Comparison of ENCODE assay signal across 35 mouse cellular contexts in the genomic region with DNA sequence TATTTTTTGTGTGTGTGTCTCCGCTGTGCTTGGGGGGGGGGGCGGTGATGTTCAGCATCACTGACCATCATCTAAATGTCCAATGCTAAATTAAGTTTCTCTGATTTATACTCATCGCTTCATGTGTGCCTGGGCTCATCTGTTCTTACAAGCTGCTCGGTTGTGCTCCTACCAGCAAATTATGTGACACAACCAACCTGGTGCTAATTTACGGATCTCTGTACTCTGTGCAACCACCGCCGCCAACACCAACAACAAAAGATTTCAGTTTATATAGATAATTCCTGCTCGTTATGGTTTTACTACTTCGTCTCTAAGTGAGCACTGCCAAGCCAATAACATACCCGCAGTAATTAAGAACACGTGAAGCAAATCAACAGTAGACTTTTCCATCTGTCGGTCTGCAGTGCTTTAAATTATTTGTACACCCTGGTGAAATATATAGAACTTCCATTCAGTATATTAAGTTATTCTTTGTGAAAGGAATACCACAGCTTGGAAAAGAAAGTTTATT.
DNase-seq lines count a peak whose midpoint lies in the region; ATAC-seq lines count a peak whose summit lies in the region.
"Had no signal": no experiment of that assay in that cellular context is flagged by ENCODE, and none has a peak within 500 bp of the region (broad histone marks: within the 10 kb centered on the region; RNA-seq: fewer than 3 reads in every experiment).

No protein-coding gene starts in this region.

- no peaks in the 10 kb centered on the region for H3K36me3 ChIP-seq in forebrain, embryonic 14.5 days (ENCODE audit: control insufficient read depth, insufficient read depth, low read length)
- no peaks in the 10 kb centered on the region for H3K36me3 ChIP-seq in forebrain, embryonic 15.5 days
- no peaks in the 10 kb centered on the region for H3K36me3 ChIP-seq in embryonic facial prominence, embryonic 14.5 days (ENCODE audit: control insufficient read depth, insufficient read depth, low read length)
- no peaks in the 10 kb centered on the region for H3K36me3 ChIP-seq in limb, embryonic 12.5 days
- H3K36me3 ChIP-seq in neural tube, embryonic 14.5 days (ENCODE audit: control insufficient read depth, insufficient read depth, low read length), result no peaks in the 10 kb centered on the region
- H3K36me3 ChIP-seq: embryonic facial prominence, embryonic 12.5 days; forebrain, embryonic 10.5 days; G1E; hindbrain, embryonic 13.5 days; kidney, embryonic 15.5 days; liver, embryonic 12.5 days had no signal

- H3K27ac ChIP-seq in forebrain, embryonic 14.5 days (ENCODE audit: low read depth, low read length), result no peak overlapping the region
- H3K27ac ChIP-seq in forebrain, embryonic 15.5 days (replicated peaks), result no peak overlapping the region
- H3K27ac ChIP-seq in embryonic facial prominence, embryonic 14.5 days (replicated peaks; ENCODE audit: low read depth, low read length), result no peak overlapping the region
- H3K27ac ChIP-seq in limb, embryonic 12.5 days, result no peak overlapping the region
- H3K27ac ChIP-seq in neural tube, embryonic 14.5 days (ENCODE audit: low read depth, low read length), result no peak overlapping the region
- H3K27ac ChIP-seq: embryonic facial prominence, embryonic 12.5 days; forebrain, embryonic 10.5 days; gastrocnemius, adult 2 months; hindbrain, embryonic 13.5 days; kidney, embryonic 15.5 days; layer of hippocampus, adult 2 months; liver, embryonic 12.5 days had no signal

- no peaks in the 10 kb centered on the region for H3K4me1 ChIP-seq in forebrain, embryonic 14.5 days (ENCODE audit: control insufficient read depth, insufficient read depth, low read length)
- H3K4me1 ChIP-seq in forebrain, embryonic 15.5 days, result no peaks in the 10 kb centered on the region
- H3K4me1 ChIP-seq in embryonic facial prominence, embryonic 14.5 days (ENCODE audit: control insufficient read depth, insufficient read depth, low read length), result no peaks in the 10 kb centered on the region
- H3K4me1 ChIP-seq in limb, embryonic 12.5 days (replicated peaks), result peaks cover 7% of the 10 kb centered on the region; the same call in 1 of the 2 replicates
- H3K4me1 ChIP-seq in neural tube, embryonic 14.5 days (ENCODE audit: control insufficient read depth, insufficient read depth, low read length), result no peaks in the 10 kb centered on the region
- H3K4me1 ChIP-seq: embryonic facial prominence, embryonic 12.5 days; forebrain, embryonic 10.5 days; hindbrain, embryonic 13.5 days; kidney, embryonic 15.5 days; liver, embryonic 12.5 days had no signal

- 59% methylated on average over 12 of the region's 12 CpGs for WGBS in forebrain, embryonic 14.5 days
- 57% methylated on average over 12 of the region's 12 CpGs for WGBS in forebrain, embryonic 15.5 days
- 63% methylated on average over 12 of the region's 12 CpGs for WGBS in embryonic facial prominence, embryonic 14.5 days
- 31% methylated on average over 12 of the region's 12 CpGs for WGBS in limb, embryonic 12.5 days
- WGBS in neural tube, embryonic 14.5 days, result 51% methylated on average over 12 of the region's 12 CpGs

- no peak overlapping the region for H3K9ac ChIP-seq in forebrain, embryonic 14.5 days (ENCODE audit: low read length)
- H3K9ac ChIP-seq in forebrain, embryonic 15.5 days (replicated peaks), result no peak overlapping the region
- no peak overlapping the region for H3K9ac ChIP-seq in embryonic facial prominence, embryonic 14.5 days (ENCODE audit: low read depth, low read length)
- H3K9ac ChIP-seq in limb, embryonic 12.5 days (replicated peaks), result no peak overlapping the region
- no peak overlapping the region for H3K9ac ChIP-seq in neural tube, embryonic 14.5 days (replicated peaks; ENCODE audit: low read depth, low read length)
- H3K9ac ChIP-seq: embryonic facial prominence, embryonic 12.5 days; forebrain, postnatal 0 days; hindbrain, embryonic 13.5 days; kidney, embryonic 15.5 days; liver, embryonic 12.5 days; liver, postnatal 0 days had no signal

- H3K9me3 ChIP-seq in forebrain, embryonic 14.5 days (replicated peaks; ENCODE audit: control insufficient read depth, low read length), result no peaks in the 10 kb centered on the region
- no peaks in the 10 kb centered on the region for H3K9me3 ChIP-seq in forebrain, embryonic 15.5 days
- no peaks in the 10 kb centered on the region for H3K9me3 ChIP-seq in embryonic facial prominence, embryonic 14.5 days (ENCODE audit: control insufficient read depth, low read length)
- no peaks in the 10 kb centered on the region for H3K9me3 ChIP-seq in limb, embryonic 12.5 days
- no peaks in the 10 kb centered on the region for H3K9me3 ChIP-seq in neural tube, embryonic 14.5 days (ENCODE audit: control insufficient read depth, low read length)
- H3K9me3 ChIP-seq: embryonic facial prominence, embryonic 12.5 days; forebrain, embryonic 10.5 days; hindbrain, embryonic 13.5 days; kidney, embryonic 15.5 days; liver, embryonic 12.5 days had no signal

- ATAC-seq in forebrain, embryonic 14.5 days, result peak; percentile 34; the same call in 1 of the 2 replicates
- no peak for ATAC-seq in forebrain, embryonic 15.5 days (replicated peaks)
- ATAC-seq in embryonic facial prominence, embryonic 14.5 days (ENCODE audit: low read depth), result no peak
- peak; percentile 71; the same call in 1 of the 2 replicates for ATAC-seq in limb, embryonic 12.5 days (ENCODE audit: insufficient number of reproducible peaks, insufficient read depth, low FRiP score, low TSS enrichment, low read depth)
- ATAC-seq in neural tube, embryonic 14.5 days (ENCODE audit: low read depth), result peak; percentile 68; the same call in 1 of the 2 replicates
- ATAC-seq: forebrain, postnatal 0 days; inflammation-experienced regulatory T-cells, adult 6 months; liver, embryonic 12.5 days; liver, postnatal 0 days; midbrain, embryonic 16.5 days had no signal

- no peak overlapping the region for H3K4me2 ChIP-seq in forebrain, embryonic 14.5 days (ENCODE audit: low read length)
- H3K4me2 ChIP-seq in forebrain, embryonic 15.5 days (replicated peaks), result no peak overlapping the region
- no peak overlapping the region for H3K4me2 ChIP-seq in embryonic facial prominence, embryonic 14.5 days (ENCODE audit: low read depth, low read length)
- H3K4me2 ChIP-seq in limb, embryonic 12.5 days, result no peak overlapping the region; the same call in 1 of the 2 replicates
- H3K4me2 ChIP-seq in neural tube, embryonic 14.5 days (ENCODE audit: low read depth, low read length), result no peak overlapping the region
- H3K4me2 ChIP-seq: embryonic facial prominence, embryonic 12.5 days; heart, embryonic 11.5 days; hindbrain, embryonic 13.5 days; kidney, embryonic 15.5 days; liver, embryonic 12.5 days; midbrain, embryonic 11.5 days had no signal

- DNase-seq in forebrain, embryonic 14.5 days (ENCODE audit: low spot score), result peak; percentile 33
- peak; percentile 56 for DNase-seq in embryonic facial prominence, embryonic 14.5 days (ENCODE audit: low spot score)
- DNase-seq in frontal cortex, postnatal 14 days (ENCODE audit: low spot score in 2 of 2), result no peak
- no peak for DNase-seq in kidney, postnatal 14 days
- DNase-seq: adrenal gland, postnatal 14 days; cerebellum, adult 2 months; cerebellum, postnatal 14 days; forebrain, postnatal 0 days; gastrocnemius, adult 2 months; gastrocnemius, postnatal 36 days; heart, adult 18-20 months; heart, postnatal 36 days; kidney, adult 18-20 months; kidney, postnatal 36 days; layer of hippocampus, postnatal 36 days; left cerebral cortex, postnatal 4 days; liver, postnatal 0 days; lung, postnatal 36 days; thymus, adult 2 months; thymus, postnatal 4 days had no signal

- H3K27me3 ChIP-seq in forebrain, embryonic 14.5 days (replicated peaks; ENCODE audit: control insufficient read depth, insufficient read depth, low read length), result no peaks in the 10 kb centered on the region
- H3K27me3 ChIP-seq in forebrain, embryonic 15.5 days, result no peaks in the 10 kb centered on the region
- H3K27me3 ChIP-seq in embryonic facial prominence, embryonic 14.5 days (replicated peaks; ENCODE audit: control insufficient read depth, insufficient read depth, low read length), result no peaks in the 10 kb centered on the region
- no peaks in the 10 kb centered on the region for H3K27me3 ChIP-seq in limb, embryonic 12.5 days
- H3K27me3 ChIP-seq in neural tube, embryonic 14.5 days (ENCODE audit: control insufficient read depth, insufficient read depth, low read length), result no peaks in the 10 kb centered on the region
- H3K27me3 ChIP-seq: embryonic facial prominence, embryonic 12.5 days; hindbrain, embryonic 13.5 days; kidney, embryonic 15.5 days; liver, embryonic 12.5 days had no signal

- H3K4me3 ChIP-seq in forebrain, embryonic 14.5 days (ENCODE audit: low read depth, low read length), result no peak overlapping the region
- H3K4me3 ChIP-seq in forebrain, embryonic 15.5 days, result no peak overlapping the region
- H3K4me3 ChIP-seq in embryonic facial prominence, embryonic 14.5 days (ENCODE audit: low read depth, low read length), result no peak overlapping the region
- H3K4me3 ChIP-seq in limb, embryonic 12.5 days (replicated peaks), result no peak overlapping the region
- H3K4me3 ChIP-seq in neural tube, embryonic 14.5 days (ENCODE audit: low read depth, low read length), result no peak overlapping the region
- H3K4me3 ChIP-seq: embryonic facial prominence, embryonic 12.5 days; forebrain, embryonic 10.5 days; gastrocnemius, adult 2 months; hindbrain, embryonic 13.5 days; kidney, embryonic 15.5 days; layer of hippocampus, adult 2 months; liver, embryonic 12.5 days; myocyte had no signal

Comparison
In these comparisons a context has a peak if more than half of its experiments do, and no peak if none do; other contexts are left out.
1. ATAC-seq: peak in forebrain, embryonic 14.5 days (single experiment), limb, embryonic 12.5 days (single experiment) and neural tube, embryonic 14.5 days (single experiment); none in forebrain, embryonic 15.5 days (single experiment) and embryonic facial prominence, embryonic 14.5 days (single experiment).
2. DNase-seq: peak in forebrain, embryonic 14.5 days (single experiment) and embryonic facial prominence, embryonic 14.5 days (single experiment); none in frontal cortex, postnatal 14 days (0 of 2) and kidney, postnatal 14 days (single experiment).